Mouse (Mus musculus): ENCODE measurements at regions not wholly inside any gene's neighbourhood (a gene's known extent, or its start where the extent isn't known, plus 50 kb on each side); places are given as distances from the start of the nearest gene placed in this dataset.
A peak's percentile ranks its signal among the peaks of the same experiment; 100 is the strongest.

DNA sequence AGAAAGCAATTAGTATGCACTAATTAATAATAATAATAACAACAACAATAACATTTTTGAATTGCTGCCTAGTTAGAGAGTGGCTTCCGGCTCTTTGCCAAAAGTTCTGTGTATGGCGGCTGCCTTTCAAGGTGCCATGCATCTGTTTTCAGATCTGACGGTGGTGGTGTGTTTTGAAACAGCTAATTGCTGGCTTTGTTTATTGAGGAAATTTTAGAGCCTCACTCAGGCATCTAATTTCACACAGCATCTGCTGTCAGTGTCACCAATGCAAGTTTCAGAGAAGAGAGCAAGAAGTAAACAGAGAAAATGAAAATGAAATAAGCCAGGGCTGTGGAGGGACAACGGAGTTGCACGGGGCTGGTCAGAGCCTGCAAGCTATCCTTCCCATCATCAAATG is 223.2 kb upstream of the Mki67 start:
- Histone ChIP-seq H3ac (ENCODE audit: control insufficient read depth, insufficient read length, low read depth) (no peak overlapping the region), H3K27me3 (ENCODE audit: control insufficient read depth, insufficient read depth, insufficient read length) (no peaks in the 10 kb centered on the region), H3K4me3 (ENCODE audit: insufficient read depth, poor library complexity, severe bottlenecking) (no peak overlapping the region), H3K36me3 (ENCODE audit: control insufficient read depth, insufficient read depth) (no peaks in the 10 kb centered on the region), H3K79me2 (ENCODE audit: control insufficient read depth, insufficient read depth) (no peaks in the 10 kb centered on the region), H3K79me3 (ENCODE audit: low read depth) (no peaks in the 10 kb centered on the region)
- no peak for TF ChIP-seq CEBPB (IDR thresholded peaks at IDR 0.05; ENCODE audit: low read depth)
- TF ChIP-seq CTCF (IDR thresholded peaks at IDR 0.05; ENCODE audit: control insufficient read depth, insufficient read depth, insufficient read length), result no peak
- no peak for TF ChIP-seq FOSL1 (IDR thresholded peaks at IDR 0.05; ENCODE audit: insufficient read depth, low read length, poor library complexity, severe bottlenecking)
- no peak for TF ChIP-seq MYOG (IDR thresholded peaks at IDR 0.05; ENCODE audit: control insufficient read depth, extremely low read depth, insufficient read length)
- no peak for TF ChIP-seq USF1 (IDR thresholded peaks at IDR 0.05; ENCODE audit: low read depth)
- no peak for TF ChIP-seq MAX (IDR thresholded peaks at IDR 0.05)
- no peak for TF ChIP-seq MYOD1 (IDR thresholded peaks at IDR 0.05; ENCODE audit: control insufficient read depth, insufficient read length, low read depth)

DNA sequence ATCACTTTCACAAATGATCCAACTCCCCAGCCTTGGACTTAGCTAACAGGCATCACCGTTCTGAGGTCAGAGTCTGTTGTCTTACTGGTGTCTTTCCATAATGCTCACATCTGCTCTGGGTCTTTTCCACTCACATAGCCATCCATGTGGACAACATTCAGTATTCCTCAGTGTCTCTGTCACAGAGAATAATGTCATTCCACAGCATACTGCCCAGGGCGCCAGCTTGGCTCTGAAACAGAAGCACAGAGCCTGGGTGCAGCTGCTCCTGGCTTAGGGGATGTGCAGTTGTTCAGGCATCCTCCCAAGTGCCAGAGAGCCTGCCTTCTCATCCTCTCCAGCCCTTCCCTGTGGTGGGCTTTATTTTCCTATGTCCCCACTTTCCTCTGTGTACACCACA is 226.7 kb upstream of the Mki67 start:
- TF ChIP-seq USF1 (IDR thresholded peaks at IDR 0.05; ENCODE audit: low read depth) (no peak), MAX (IDR thresholded peaks at IDR 0.05) (no peak), MYOG (IDR thresholded peaks at IDR 0.05; ENCODE audit: control insufficient read depth, extremely low read depth, insufficient read length) (no peak)
- H3K79me3 ChIP-seq (ENCODE audit: low read depth), result no peaks in the 10 kb centered on the region
- no peaks in the 10 kb centered on the region for H3K79me2 ChIP-seq (ENCODE audit: control insufficient read depth, insufficient read depth)
- no peak overlapping the region for H3ac ChIP-seq (ENCODE audit: control insufficient read depth, insufficient read length, low read depth)
- no peak overlapping the region for H3K4me3 ChIP-seq (ENCODE audit: insufficient read depth, poor library complexity, severe bottlenecking)
- no peaks in the 10 kb centered on the region for H3K27me3 ChIP-seq (ENCODE audit: control insufficient read depth, insufficient read depth, insufficient read length)
- no peaks in the 10 kb centered on the region for H3K36me3 ChIP-seq (ENCODE audit: control insufficient read depth, insufficient read depth)

DNA sequence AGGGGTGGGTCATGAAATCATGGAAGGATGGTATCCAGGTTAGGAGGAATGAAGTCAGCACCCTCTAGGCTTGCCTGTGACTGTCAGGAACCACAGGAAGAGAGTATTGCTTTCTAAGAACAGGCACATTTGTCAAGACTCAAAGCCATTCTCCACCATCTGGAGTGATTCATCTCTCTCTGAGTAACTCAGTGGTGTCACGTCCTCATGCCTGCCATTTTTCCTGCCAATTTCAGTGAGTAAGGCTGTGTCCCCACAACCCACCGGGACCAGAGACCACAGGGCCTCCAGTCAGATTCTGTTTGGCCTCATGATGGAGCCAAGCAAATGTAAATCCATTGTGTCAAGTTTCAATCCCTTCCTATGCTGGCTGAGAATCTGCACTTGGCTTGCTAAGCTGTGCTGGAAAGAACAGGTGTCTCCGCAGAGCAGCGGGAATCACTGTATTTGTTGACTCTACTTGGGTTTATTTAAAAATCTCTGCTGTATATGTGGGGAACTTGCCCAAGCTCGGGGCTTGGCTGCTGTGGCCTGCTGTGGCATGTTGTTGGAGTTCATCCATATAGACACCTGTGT is 230.0 kb upstream of the Mki67 start:
- no peak overlapping the region for H3ac ChIP-seq (ENCODE audit: control insufficient read depth, insufficient read length, low read depth)
- H3K4me3 ChIP-seq (ENCODE audit: insufficient read depth, poor library complexity, severe bottlenecking), result no peak overlapping the region
- no peaks in the 10 kb centered on the region for H3K36me3 ChIP-seq (ENCODE audit: control insufficient read depth, insufficient read depth)
- no peaks in the 10 kb centered on the region for H3K27me3 ChIP-seq (ENCODE audit: control insufficient read depth, insufficient read depth, insufficient read length)
- no peaks in the 10 kb centered on the region for H3K79me2 ChIP-seq (ENCODE audit: control insufficient read depth, insufficient read depth)
- peak; percentile 3 for TF ChIP-seq MYOD1 (IDR thresholded peaks at IDR 0.05; ENCODE audit: control insufficient read depth, insufficient read length, low read depth)
- no peak for TF ChIP-seq FOSL1 (IDR thresholded peaks at IDR 0.05; ENCODE audit: insufficient read depth, low read length, poor library complexity, severe bottlenecking)
- H3K79me3 ChIP-seq (ENCODE audit: low read depth), result no peaks in the 10 kb centered on the region

- no peak overlapping the region for H3K4me3 ChIP-seq (ENCODE audit: insufficient read depth, poor library complexity, severe bottlenecking)
- H3ac ChIP-seq (ENCODE audit: control insufficient read depth, insufficient read length, low read depth), result no peak overlapping the region
- no peaks in the 10 kb centered on the region for H3K79me2 ChIP-seq (ENCODE audit: control insufficient read depth, insufficient read depth)
- H3K36me3 ChIP-seq (ENCODE audit: control insufficient read depth, insufficient read depth), result no peaks in the 10 kb centered on the region
- H3K79me3 ChIP-seq (ENCODE audit: low read depth), result no peaks in the 10 kb centered on the region
- TF ChIP-seq MAX (IDR thresholded peaks at IDR 0.05) (no peak), CTCF (IDR thresholded peaks at IDR 0.05; ENCODE audit: control insufficient read depth, insufficient read depth, insufficient read length) (no peak), MYOD1 (IDR thresholded peaks at IDR 0.05; ENCODE audit: control insufficient read depth, insufficient read length, low read depth) (no peak), FOSL1 (IDR thresholded peaks at IDR 0.05; ENCODE audit: insufficient read depth, low read length, poor library complexity, severe bottlenecking) (no peak), MYOG (IDR thresholded peaks at IDR 0.05; ENCODE audit: control insufficient read depth, extremely low read depth, insufficient read length) (no peak), USF1 (IDR thresholded peaks at IDR 0.05; ENCODE audit: low read depth) (no peak), CEBPB (IDR thresholded peaks at IDR 0.05; ENCODE audit: low read depth) (no peak)
- no peaks in the 10 kb centered on the region for H3K27me3 ChIP-seq (ENCODE audit: control insufficient read depth, insufficient read depth, insufficient read length)
These were observed 244.9 kb upstream of the Mki67 start for GRCm38 (mm10) chr7:135961026-135961425.

GRCm38 (mm10) chr7:135965528-135965927 is 249.4 kb upstream of the Mki67 start:
- Histone ChIP-seq H3K79me2 (ENCODE audit: control insufficient read depth, insufficient read depth) (no peaks in the 10 kb centered on the region), H3ac (ENCODE audit: control insufficient read depth, insufficient read length, low read depth) (no peak overlapping the region), H3K36me3 (ENCODE audit: control insufficient read depth, insufficient read depth) (no peaks in the 10 kb centered on the region), H3K79me3 (ENCODE audit: low read depth) (no peaks in the 10 kb centered on the region), H3K27me3 (ENCODE audit: control insufficient read depth, insufficient read depth, insufficient read length) (no peaks in the 10 kb centered on the region), H3K4me3 (ENCODE audit: insufficient read depth, poor library complexity, severe bottlenecking) (no peak overlapping the region)
- TF ChIP-seq MAX (IDR thresholded peaks at IDR 0.05) (no peak), MYOD1 (IDR thresholded peaks at IDR 0.05; ENCODE audit: control insufficient read depth, insufficient read length, low read depth) (no peak), CTCF (IDR thresholded peaks at IDR 0.05; ENCODE audit: control insufficient read depth, insufficient read depth, insufficient read length) (no peak), CEBPB (IDR thresholded peaks at IDR 0.05; ENCODE audit: low read depth) (no peak), MYOG (IDR thresholded peaks at IDR 0.05; ENCODE audit: control insufficient read depth, extremely low read depth, insufficient read length) (no peak), FOSL1 (IDR thresholded peaks at IDR 0.05; ENCODE audit: insufficient read depth, low read length, poor library complexity, severe bottlenecking) (no peak), USF1 (IDR thresholded peaks at IDR 0.05; ENCODE audit: low read depth) (no peak)

DNA sequence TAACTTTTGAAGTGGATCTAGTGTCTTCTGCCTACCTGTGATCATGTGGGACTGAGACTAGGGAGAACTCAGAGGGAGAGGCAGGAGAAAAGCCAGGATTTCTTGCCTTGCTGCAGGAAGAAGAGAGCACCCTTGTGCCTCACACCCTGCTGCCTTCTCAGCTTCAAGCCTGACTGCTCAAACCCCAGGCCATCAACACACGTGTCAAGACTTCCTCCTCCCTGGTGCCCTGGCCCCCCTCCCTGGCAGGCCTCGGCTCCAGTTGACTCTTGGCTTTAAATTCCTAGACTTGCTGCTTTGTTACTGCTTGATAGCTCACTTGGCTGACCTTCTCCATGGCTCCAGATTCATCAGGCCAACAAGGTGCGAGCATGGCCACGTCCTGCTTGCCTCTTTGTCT is 250.1 kb upstream of the Mki67 start:
- Histone ChIP-seq H3K36me3 (ENCODE audit: control insufficient read depth, insufficient read depth) (no peaks in the 10 kb centered on the region), H3ac (ENCODE audit: control insufficient read depth, insufficient read length, low read depth) (no peak overlapping the region), H3K27me3 (ENCODE audit: control insufficient read depth, insufficient read depth, insufficient read length) (peaks cover 5% of the 10 kb centered on the region), H3K79me2 (ENCODE audit: control insufficient read depth, insufficient read depth) (no peaks in the 10 kb centered on the region), H3K4me3 (ENCODE audit: insufficient read depth, poor library complexity, severe bottlenecking) (no peak overlapping the region), H3K79me3 (ENCODE audit: low read depth) (no peaks in the 10 kb centered on the region)
- TF ChIP-seq CEBPB (IDR thresholded peaks at IDR 0.05; ENCODE audit: low read depth) (no peak), MYOD1 (IDR thresholded peaks at IDR 0.05; ENCODE audit: control insufficient read depth, insufficient read length, low read depth) (no peak), CTCF (IDR thresholded peaks at IDR 0.05; ENCODE audit: control insufficient read depth, insufficient read depth, insufficient read length) (no peak), MYOG (IDR thresholded peaks at IDR 0.05; ENCODE audit: control insufficient read depth, extremely low read depth, insufficient read length) (no peak), USF1 (IDR thresholded peaks at IDR 0.05; ENCODE audit: low read depth) (no peak), FOSL1 (IDR thresholded peaks at IDR 0.05; ENCODE audit: insufficient read depth, low read length, poor library complexity, severe bottlenecking) (no peak), MAX (IDR thresholded peaks at IDR 0.05) (no peak)
